Mouse (Mus musculus) erythroid progenitor cell, adult 5-6 weeks (primary cell): ENCODE data around the gene Tbc1d5. TPM values are rescaled to one million over a fixed set of nuclear protein-coding genes. Genes with fewer than 3 reads are reported as not detected.

ENCODE experiments used
- ATAC-seq: replicated peaks from 2 replicates; pipeline ENCODE4 v1.8.0; 2016; ENCODE audit warnings: moderate number of reproducible peaks, mild to moderate bottlenecking, moderate TSS enrichment, inconsistent platforms; ENCODE audit not compliant: poor library complexity, low FRiP score, severe bottlenecking
- total RNA-seq, 2 experiments: library from RNA; stranded (forward) in 1 of 2; stranded (reverse) in 1 of 2; fragments of 150-400 nt in 1 of 2; fragments of 186-747, 209-891 nt in 1 of 2; gene quantifications; 2 replicates each; pipeline versions ENCODE4 v1.2.3 to v1.2.4; 2015 to 2017; ENCODE audit warnings: low replicate concordance in 2 of 2

Gene Tbc1d5
- total RNA-seq, 2 experiments from 2014 or later = 15.4 to 21.4 TPM

DNA sequence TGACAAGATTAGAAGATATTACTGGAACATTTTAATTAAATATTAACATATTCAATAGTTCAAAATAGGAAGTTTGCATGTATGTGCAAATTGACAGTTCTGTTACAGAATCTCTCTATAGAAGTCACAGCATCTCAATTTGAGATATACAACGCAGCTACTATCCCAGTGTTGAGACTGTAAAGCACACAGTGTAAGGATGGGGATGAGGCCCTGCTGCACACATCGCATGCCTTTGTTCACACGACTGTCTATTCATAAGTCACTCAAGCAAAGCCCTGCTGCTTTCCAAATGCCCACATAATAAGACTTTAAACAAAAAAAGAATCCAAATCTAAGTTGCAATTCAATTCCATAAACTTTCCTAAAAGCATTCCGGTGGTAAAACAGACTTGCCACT is 37.1 kb downstream of the Tbc1d5 start:
- ATAC-seq = no peak

DNA sequence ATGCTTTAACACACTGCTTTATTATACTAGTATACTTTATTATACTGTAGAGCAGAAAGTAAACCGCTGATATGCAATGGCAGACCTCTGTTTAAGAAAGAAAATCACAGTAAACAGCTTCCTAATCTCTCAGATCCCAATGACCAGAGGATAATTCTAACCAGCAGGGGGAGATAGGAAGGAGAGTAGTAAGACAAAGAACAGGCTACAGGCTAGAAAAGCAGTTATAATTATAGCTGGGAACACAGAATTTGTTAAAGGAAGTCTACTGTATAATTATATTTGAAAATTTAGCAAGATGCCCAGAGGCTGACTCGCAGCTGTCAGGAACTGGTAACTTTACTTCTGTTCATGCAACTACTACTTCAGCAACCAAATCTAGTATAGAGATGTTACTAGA is 68.0 kb downstream of the Tbc1d5 start:
- no peak for ATAC-seq

DNA sequence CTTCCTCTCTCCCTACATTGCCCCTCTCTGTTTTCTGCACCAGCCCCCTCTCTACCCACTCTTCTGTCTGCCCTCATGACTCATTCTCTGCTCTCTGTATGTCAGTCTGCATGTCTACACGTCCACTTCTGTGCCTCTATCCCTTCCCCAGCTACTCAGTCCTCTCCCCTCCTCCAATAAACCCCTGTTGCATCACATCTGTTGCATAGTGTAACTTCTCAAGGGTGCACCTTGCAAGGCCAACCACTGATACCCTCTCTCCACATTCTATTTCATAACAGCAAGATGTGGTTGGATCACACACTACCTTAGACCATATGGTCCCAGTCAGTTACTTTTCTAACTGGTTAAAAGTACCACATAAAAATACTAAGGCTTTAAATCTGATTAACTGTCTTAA is 74.9 kb downstream of the Tbc1d5 start:
- ATAC-seq = no peak

DNA sequence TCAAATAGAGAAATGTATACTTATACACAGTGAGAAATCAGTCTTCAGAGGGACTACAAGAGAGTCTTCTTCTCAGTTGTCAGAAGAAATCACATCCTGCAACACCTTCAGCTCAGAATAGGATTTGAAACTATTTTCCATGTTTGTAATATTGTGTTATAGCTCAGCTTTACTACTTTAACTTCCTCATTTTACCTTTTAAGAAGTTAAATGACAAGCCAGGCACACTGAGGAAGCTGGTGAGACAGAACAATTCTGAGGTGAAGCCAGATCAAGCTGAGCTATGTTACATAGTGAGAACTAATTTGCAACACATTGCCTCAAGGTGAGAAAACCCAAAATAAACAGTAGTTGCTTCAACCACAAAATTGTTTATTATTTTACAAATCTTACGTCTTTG is 135.3 kb downstream of the Tbc1d5 start:
- no peak for ATAC-seq

DNA sequence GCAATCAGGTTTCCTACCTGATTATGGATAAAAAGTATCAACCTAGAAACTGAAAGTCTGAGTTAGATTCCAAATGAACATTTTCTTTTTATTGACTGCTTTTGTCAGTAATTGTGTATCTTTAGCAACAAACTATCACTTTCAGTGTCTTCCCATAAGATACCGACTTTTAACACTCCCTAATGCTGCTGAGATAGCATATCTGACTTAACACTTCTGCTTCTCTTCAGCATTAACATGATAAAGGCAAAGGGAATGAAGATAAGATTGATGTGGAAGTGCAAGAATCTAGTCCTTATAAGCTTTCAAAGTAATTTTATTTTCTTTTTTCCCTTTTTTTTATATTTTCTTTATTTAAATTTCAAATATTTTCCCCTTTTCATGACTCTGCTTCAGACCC is 138.3 kb downstream of the Tbc1d5 start:
- no peak for ATAC-seq

DNA sequence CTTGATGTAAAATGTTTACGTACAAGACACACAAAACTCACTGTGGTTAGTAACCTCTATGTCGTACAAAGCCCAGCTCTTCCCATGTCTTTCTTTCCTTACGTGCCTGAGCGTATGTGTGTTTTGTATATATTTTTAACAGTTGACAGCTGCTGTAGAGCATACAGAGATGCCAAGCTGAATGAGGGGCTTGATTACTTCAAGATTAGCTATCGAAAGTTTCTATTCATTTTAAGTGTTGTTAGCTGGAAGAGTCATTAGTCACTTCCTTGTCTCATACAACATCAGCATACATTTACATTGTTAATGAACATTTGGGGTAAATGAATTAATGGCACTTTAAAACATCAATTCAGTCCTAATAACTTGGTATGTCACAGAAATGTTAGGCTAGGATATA is 155.9 kb downstream of the Tbc1d5 start:
- no peak for ATAC-seq

DNA sequence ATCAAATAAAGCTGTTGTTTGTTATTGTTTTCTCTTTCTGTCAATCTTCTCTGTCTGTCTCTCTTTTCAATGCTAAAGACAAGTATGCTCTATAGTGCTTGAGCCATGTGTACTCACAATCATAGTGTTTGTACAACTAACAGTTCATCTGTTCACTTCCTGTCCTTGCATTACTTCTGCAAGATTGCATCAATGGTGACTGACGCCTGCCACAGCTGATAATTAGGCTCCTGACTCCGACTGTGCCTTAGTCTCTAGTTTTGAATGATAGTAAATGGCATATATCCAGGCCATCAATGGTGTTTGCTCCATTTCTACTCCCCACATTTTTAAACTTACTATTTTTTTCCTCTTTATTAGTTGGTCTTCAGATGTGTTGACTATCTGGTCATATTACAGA is 162.8 kb downstream of the Tbc1d5 start:
- ATAC-seq = no peak

DNA sequence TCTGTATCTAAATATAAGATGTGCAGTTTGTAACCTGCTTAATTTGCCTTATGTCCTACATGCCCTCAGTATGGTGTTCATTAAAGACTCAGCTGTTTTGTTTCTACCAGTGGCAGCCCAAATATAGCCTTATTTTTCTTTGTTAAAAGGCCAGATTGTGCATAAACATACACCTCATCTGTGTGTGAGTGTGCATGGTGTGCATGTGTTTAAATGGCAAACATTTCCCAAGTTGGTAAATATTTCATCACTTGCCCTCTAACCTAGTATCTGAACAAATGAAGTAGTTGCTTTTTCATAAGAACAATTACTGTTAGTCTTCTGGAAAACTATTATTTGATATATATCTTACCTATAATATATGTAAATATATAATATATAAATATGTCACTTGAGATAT is 165.2 kb downstream of the Tbc1d5 start:
- no peak for ATAC-seq

DNA sequence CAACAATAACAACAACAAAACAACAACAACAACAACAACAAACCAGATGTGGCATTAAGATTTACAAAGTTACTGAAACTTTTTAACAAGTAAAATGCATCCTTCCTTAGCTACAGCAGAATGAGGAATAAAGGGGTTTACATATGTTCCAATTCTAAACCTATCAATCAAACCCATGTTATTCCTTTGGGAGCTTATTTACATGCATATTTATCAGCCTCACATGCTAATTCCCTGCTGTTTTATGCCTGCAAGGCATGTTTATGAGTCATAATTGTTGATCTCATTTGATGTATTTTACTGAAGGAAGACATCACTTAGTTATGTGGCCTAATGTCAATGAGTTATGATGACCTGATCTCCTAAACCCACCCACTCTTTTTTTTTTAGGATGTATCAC is 176.0 kb downstream of the Tbc1d5 start:
- ATAC-seq = no peak

DNA sequence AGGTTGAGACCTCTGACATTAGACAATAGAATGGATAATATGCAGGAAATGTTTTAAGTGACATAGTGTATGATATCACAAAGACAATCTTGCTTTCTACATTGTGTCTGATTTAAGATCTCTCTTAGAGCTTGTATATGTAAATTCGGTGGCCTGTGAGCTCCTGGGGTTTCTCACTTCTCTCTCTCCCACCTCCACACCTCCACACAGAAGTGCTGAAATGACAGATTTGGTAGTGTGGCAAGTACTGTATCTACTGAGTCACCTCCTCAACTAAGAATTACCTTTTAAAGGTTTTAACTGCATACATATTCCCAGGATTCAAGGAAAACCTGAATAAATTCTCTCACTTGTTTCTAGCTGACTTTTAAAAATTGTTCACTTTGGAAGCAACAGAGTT is 180.9 kb downstream of the Tbc1d5 start:
- ATAC-seq = no peak

DNA sequence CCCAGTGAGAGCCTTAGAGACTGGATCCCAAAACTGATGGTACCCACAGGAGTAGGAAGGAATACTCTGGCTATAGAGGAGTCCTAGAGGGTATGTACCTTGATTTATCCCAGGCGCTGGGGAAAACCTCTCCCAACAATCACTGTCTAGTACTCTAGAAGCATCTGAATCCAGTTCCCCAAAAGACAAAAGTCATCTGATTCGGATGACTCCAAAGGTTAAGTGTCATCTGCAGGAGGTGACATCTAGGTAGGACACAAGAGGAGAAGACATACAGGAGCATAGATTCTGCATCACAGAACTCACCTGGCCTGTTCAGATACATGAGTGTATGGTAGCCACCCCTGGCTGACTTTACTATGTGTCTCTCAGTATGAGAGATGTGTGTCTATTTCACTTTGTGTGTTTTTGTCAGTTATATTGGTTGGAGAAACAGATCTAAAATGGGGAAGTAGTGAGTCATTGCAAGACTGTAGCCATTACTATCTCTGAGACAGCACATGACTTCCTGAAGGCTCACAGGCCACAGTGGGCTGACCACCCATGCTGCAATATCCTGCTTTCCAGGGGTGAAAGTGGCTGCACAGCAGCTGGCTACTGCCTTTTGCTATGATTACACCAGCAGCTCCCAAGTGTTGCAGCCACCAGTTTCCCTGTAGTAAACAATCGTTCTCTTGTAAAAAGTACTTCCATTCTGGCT is 185.7 kb downstream of the Tbc1d5 start:
- no peak for ATAC-seq

DNA sequence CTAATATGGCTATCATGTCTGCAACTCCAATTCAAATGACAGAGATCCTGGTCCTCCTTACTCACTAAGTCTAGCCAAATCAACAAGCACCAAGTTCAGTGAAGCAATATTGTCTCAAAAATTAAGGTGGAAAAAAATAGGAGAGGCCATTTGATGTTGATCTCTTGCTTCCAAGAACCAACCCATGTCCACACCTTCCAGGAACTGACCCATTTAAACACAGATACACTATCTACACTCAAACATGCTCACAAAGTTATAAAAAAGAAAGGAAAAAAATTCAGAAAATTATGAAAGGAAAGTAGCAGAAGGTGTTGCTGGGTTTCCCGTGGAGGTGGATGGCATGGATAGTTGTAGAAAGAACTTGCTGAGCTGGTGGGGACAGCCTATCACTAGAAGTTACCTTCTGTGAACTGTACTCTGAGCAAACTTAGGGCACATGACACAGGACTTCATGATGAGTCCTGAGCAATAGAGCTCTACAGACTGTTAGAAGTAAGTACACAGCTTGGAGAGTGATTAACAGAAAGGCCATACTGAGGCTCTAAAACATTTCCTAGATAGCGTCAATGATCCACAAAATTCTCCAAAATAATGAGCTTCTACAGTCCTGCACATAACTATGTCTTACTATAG is 188.3 kb downstream of the Tbc1d5 start:
- no peak for ATAC-seq

DNA sequence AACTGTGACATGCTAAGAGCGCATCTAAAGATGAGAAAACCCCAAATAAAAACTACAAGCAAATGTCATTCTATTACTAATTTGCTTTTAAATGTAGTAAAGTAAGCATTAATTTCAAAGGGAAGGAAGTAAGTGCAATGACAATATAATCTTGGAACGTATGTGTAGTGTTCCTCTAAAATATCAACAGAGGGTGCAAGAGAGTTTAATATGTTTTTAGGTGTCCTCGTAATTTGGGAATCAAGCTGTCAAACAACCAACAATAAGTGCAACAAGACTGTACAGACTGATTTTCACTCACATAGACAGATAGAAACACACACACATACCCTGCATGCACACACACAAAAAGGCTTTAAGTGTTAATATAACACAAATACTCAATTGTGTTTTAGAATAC is 191.2 kb downstream of the Tbc1d5 start:
- ATAC-seq = no peak

DNA sequence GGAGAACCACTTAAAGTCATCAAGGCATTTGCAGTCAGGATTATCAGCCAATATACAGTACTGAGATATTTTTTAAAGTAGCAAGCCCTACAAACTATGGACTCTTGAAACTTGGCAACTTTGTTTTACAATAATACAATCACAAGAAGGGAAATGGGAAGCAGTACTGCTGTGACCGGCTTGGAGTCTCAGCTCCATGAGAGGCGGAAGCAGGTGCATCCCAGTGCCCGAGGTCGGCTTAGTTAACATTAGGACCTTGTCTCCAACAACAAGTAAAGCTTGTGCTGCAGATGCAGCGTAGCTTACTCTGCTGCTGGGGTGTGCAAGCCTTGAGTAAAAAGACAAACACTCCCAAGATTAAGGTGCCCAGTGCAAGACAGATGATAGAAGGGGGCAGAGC is 197.2 kb downstream of the Tbc1d5 start:
- ATAC-seq = no peak

DNA sequence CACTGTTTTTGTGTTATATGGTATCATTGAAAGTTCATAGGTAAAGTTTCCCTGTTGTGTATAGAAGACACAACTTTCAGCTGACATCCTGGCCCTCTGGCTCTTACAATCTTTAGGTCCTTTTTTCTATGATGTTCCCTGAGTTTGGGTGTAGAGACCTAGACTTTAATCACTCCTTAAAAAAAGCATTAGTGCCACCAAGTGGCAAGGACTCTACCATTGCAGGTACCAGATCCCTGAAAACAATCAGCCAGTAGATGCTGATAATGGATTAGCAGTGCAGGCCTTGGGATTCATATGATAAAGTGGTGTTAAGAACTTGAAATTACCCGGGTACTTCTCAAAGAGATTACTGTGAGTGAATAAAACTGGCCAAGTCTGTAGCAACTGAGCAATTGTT is 207.0 kb downstream of the Tbc1d5 start:
- no peak for ATAC-seq

DNA sequence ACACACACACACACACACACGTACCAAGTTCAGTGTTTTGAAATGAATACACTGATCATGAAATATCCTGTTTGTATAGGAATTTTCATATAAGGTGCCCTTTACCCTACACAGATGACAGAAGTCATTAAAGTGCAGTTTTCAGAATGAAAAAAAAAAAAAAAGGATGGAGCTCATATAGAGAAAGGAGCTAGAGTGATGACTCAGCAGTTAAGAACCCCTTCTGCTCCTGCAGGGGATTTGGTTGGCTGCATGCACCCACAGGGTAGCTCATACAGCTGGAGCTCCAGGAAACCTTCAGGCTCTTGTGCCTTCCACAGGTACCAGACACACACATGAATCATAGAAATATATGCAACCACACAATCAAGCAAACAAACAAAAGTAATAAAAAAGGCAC is 213.0 kb downstream of the Tbc1d5 start:
- ATAC-seq = no peak

DNA sequence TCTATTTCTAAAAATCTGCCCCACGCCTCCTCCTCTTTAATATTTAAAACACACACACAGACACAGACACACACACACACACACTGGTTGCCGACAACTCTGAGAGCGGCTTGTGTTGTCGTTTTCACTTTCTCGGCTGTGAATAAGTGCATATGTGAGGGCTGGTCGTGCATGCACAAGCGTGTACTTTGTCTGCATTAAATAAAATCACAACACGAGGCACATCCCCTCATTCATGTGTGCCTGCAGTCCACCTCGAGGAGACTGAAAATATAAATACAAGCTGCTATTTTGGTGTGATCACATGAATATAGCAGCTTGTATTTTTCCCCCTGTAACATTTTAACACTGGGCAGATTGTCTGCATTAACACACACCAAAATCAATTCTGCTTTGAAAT is 224.8 kb downstream of the Tbc1d5 start:
- no peak for ATAC-seq

DNA sequence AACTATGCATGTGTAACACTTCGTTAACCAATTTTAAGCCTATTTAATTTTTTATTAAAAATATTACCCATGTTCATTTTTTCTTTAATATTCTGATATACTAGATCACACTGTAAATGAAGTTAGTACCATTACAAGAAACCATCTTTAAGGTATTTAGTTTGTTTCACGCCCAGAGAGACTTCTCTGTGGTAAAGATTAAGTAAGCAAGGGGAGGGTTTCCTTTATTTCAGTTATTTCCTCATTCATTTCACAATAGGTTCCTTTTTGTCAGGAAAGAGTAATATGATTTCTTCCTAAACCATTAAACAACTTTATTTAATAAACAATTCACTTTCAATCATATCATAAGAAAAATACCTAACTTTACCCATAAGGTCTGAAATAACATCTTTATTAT is 256.8 kb downstream of the Tbc1d5 start:
- no peak for ATAC-seq

DNA sequence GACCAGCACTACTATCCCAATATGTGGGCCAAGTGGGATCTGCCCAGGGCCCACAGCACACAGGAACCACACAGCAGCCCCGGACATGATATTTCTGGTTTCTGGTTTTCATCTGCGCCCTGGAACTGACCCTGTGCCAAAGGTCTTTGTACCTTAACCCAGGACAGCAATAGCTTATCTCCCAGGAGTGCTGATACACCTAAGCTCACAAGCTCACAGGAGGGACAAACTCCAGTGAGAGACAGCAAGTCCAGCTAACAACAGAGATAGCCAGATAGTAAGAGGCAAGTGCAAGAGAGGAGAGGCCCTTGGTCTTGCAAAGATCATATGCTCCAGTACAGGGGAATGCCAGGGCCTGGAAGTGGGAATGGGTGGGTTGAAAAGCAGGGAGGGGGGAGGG is 263.9 kb downstream of the Tbc1d5 start:
- ATAC-seq = no peak

DNA sequence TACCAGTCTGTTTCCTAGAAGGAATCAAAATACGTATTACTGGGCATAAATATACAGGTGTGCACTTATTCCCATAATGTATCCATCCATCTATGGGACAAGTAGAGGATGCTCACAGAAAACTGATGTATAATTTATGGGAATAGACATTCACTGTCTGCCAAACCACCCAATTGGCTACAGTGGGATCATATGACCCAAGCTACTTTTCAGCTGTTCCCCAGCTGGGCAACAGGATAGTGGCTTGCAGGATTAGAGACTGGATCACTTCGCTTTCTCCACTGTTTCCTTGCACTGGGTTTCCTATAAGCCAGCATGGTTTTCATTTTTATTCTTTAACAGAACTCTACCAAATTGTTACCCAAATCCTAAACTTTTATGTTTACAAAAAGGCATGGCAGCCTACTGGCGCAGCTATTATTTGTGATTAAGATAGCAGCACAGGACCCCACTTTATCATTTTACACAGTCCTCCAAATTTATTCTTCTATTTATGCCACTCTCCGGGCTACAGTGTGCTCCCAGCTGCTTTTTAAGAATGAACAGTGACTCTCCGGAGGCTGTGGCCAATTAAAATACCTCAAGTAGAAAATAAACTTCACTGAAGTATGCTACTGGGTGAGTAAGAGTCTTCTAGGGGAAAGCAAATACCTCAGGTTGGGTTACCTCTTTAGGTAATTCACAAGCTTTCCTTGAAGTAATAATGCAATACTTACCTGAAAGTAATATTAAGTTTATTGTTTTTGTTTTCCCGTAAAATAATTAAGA is 270.4 kb downstream of the Tbc1d5 start:
- no peak for ATAC-seq

DNA sequence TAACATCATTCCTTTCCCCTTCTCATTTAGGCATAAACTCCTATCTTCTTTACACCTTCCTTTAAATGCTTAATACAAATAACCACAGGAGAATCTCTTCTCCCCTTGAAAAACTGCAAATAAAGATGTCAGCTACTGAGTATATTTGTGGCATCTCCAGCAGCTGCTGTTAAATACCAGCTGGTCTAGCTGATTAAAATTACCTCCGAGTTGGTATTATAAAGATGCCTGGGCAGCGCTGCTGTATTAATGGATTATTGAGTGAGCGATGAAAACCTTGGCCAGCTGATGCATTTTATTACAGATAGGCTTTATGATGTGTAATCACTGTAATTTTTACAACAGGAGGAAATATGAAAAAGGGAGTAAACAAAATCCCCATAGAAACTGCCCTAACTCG is 271.0 kb downstream of the Tbc1d5 start:
- no peak for ATAC-seq
